Mouse (Mus musculus): ENCODE measurements around the gene Card10.

Card10 gene

DNA sequence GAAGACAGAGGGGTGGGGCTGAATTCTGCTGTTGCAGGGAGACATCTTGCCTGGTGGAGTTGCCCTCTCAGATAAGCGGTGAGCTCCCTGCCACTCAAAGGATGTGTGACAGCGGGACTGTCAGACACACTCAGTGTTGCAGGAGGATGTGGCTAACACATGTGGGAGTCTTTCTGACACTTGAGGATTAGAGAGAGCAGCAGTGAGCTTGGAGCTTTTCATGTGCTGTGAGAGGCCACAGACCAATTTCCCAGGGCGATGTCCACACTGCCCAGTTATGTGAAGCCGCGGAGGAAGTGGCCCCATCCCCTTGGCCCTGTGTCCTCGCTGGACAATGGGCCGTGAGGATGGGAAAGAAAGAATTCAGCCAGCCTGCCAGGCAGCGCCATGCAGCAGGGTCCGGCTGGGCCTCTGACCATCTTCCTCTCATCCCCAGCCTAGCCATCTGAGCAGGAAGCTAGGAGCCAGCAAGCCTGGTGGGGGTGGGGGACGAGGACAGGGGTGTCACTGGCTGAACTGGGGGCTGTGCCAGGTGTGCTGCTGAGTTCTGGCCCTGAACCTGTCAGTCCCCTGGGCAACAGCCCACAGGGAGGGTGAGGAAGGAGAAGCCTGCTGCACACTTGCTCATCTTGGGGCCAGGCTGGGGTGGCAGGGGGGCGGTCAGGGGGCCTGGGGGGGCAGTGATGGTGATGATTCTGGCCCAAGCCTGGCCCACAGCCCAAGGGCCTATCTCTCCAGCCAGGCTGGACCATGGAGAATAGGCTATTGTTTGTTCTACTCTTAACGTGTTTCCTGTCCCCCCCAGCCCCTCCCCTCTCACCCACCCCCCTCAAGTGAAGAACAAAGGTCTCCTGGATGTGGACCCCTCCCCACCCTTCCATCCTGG, 32.6 kb upstream of the Card10 start:
- in situ Hi-C loops (cut with MboI; ENCODE audit: low sequenced_read_pairs): no loop called here

DNA sequence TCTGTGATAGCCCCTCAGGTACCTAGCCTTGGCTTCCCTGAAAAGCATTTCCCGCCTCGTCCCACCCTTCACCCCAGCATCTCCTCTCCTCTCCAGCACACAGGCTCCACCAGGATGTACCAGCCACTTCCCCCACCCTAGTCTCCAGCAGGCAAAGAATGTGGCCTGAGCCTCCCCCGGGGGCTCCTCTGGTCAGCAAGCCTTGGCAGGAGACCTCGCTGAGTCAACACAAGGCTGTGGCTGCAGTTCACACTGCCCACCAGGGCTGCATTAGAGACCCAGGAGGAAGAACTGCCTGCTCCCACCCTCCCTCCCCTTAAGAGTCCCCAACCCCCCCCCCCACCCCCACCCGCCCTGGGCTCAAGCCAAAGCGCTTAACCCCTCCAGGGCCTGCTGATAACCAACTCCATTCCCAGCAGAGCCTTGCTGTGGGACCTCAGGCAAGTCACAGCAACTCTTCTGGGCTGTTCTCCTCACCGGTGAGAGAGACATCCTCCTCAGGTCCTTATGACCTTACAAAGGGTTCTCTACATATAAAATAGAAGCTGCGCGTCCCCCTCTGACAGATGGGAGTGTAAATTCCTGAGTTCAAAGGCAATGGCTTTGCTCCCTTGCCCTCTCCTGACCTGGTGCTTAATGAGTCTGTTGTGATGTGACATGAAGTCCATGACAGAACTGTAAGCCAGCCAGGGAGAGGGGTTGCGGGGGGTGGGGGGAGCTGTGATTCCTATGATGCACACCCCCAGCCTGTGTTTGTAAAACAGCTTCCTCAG, 31.6 kb upstream of the Card10 start:
- in situ Hi-C loops (cut with MboI; ENCODE audit: low sequenced_read_pairs): no loop called here

DNA sequence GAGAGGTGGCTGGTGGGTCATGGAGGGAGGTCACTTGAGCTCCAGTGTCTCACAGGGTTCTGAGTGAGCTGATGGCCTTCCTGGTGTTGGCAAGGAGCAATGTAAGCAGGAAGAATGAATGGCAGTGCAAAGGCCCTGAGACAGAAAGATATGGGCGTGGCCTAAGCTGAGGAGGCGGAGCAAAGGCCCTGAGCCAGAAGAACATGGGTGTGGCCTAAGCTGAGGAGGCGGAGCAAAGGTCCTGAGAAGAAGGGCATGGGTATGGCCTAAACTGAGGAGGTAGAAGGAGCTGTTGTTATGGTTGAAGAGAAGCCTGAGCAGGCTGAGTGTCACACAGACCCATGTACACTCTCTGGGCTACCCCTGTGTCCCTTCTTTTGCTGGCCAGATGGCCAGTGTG, 30.7 kb upstream of the Card10 start:
- in situ Hi-C loops (cut with MboI; ENCODE audit: low sequenced_read_pairs): no loop called here

GRCm38 (mm10) chr15:78832701-78833123, 29.9 kb upstream of the Card10 start:
- in situ Hi-C loops (cut with MboI; ENCODE audit: low sequenced_read_pairs): no loop called here

DNA sequence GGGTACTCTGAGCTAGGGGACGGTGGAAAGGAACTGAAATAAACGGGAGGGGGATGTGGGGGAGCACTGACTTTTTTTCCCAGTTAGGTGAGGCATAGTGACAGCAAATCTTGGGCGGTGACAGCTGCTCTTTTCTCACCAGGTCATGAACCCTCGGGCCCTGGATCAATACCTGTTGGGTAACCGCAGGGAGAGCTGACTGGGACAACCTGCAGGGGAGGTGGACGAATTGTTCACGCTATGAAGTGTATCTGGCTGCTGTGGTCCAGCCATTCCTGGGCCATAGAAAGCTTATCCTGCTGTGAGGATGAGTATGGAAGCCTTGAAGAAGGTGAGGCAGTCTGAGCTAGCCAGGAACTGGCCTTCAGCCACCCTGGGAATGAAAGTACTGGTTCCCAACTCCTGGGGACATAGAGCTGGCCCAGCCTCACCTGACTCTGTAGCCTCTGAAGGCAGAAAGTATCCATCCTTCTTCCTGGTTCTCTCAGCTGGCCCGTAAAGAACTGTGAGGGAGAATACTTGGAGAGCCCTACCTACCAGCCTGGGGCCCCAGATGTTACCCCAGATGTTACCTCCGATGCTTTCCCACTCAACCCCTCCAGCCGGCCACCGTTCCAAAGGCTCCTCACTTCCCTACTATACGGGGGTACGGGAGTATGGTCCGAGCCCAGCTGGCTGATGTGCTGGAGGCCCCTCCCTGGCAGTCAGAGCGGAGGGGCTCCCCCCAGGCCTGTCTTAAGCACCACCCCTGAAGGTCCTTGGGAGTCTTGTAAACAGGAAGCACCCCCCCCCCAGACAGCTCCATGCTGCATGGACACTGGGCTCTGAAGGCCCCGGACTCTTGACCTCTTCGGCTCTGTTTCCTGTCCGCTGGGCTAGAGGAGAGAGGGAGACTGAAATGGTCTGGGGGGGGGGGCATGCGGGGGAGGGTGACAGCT, 29.1 kb upstream of the Card10 start:
- in situ Hi-C loops (cut with MboI; ENCODE audit: low sequenced_read_pairs): no loop called here

- in situ Hi-C loops (cut with MboI; ENCODE audit: low sequenced_read_pairs): no loop called here
Observed at GRCm38 (mm10) chr15:78830742-78831719, 28.2 kb upstream of the Card10 start.

GRCm38 (mm10) chr15:78829636-78830035, 26.8 kb upstream of the Card10 start:
- in situ Hi-C loops (cut with MboI; ENCODE audit: low sequenced_read_pairs): no loop called here

- in situ Hi-C loops (cut with MboI; ENCODE audit: low sequenced_read_pairs): no loop called here
Observed at GRCm38 (mm10) chr15:78828315-78828714, 25.5 kb upstream of the Card10 start.

GRCm38 (mm10) chr15:78826213-78827204, 23.7 kb upstream of the Card10 start:
- in situ Hi-C loops (cut with MboI; ENCODE audit: low sequenced_read_pairs): no loop called here

DNA sequence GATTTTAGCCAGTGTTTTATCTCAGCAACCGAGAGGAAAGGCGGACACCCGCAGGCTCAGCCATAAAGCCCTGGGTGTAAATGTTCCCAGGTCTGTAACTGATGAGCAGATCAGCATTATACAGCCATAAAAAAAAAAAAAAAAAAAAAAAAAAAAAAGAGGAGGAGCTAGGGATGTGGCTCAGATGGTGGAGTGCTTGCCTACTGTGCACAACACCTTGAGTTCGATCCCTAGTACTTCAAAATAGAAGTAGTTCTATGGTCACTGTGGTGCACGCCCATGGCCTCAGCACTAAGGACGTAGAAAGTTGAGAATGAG, 13.2 kb upstream of the Card10 start:
- in situ Hi-C loops (cut with MboI; ENCODE audit: low sequenced_read_pairs): no loop called here

DNA sequence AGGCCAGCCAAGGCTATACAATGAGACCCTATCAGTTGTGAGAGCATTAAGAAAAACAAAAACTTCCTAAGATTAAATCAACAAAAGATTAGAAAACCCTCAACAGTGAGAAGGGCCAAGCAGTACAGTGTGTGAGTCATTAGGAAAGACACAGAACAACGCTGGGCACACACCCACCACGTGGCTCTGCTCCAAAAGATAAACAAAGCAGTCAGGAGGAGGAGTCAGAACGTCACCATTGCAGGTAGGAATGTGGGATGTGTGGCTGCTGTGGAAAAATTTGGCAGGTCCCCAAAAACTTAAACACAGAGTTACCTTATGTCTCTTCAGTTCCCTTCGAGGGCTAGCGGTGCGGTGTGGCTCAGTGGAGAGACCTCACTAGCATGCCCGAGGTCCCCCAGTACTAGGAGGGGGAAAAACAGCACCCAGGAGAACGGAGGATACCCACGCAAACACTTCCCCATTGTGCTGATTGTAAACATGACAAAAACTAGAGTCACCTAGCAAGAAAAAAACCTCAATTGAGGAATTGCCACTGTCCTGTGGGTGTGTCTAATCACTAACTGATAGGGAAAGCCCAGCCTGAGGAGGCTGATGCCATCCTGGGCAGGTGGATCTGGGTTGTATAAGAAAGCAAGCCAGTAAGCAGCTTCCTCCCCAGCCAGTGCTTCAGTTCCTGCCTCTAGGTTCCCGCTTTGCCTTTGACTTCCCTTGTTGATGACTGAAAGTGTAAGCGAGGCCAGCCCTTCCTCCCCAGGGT, 12.7 kb upstream of the Card10 start:
- in situ Hi-C loops (cut with MboI; ENCODE audit: low sequenced_read_pairs): no loop called here

DNA sequence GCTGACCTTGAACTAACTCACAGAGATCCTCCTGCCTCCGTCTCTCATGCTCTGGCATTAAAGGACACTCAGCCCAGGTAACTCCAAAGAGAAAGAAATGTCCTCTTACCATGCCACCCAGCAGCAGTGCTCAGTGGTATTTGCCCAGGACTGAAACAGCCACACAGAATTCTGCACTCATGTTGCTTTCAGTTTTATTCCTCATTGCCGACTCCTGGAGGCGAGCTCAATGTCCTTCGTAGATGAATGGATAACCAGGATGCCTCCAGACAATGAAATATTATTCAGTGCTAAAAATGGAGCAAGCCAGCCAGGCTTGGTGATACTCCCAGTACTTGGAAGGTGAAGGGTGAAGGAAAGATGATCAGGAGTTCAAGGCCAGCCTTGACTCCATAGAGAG, 10.8 kb upstream of the Card10 start:
- in situ Hi-C loops (cut with MboI; ENCODE audit: low sequenced_read_pairs): no loop called here

- in situ Hi-C loops (cut with MboI; ENCODE audit: low sequenced_read_pairs): no loop called here
Observed at GRCm38 (mm10) chr15:78810146-78810545, 7.3 kb upstream of the Card10 start.

DNA sequence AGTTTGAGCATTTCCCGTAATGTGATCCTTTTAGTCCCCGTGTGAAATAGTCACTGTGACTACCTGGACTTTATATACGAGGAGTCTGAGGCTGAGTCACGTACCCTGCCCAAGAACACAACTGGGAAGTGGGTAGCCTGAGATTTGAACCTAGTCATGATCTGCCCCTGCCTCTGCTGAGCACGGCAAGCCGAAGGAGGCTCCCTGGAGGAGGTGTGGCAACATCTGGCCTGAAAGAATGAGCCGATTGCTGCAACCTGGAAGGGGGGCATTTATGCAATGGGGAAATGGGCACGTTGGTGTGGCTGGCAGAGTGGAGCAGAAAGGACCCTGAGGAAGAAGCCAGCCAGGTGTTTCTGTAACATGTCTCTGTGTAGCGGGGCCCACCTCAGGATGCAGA, 6.9 kb upstream of the Card10 start:
- in situ Hi-C loops (cut with MboI; ENCODE audit: low sequenced_read_pairs): no loop called here

- in situ Hi-C loops (cut with MboI; ENCODE audit: low sequenced_read_pairs): no loop called here
Observed at GRCm38 (mm10) chr15:78808980-78809379, 6.1 kb upstream of the Card10 start.

DNA sequence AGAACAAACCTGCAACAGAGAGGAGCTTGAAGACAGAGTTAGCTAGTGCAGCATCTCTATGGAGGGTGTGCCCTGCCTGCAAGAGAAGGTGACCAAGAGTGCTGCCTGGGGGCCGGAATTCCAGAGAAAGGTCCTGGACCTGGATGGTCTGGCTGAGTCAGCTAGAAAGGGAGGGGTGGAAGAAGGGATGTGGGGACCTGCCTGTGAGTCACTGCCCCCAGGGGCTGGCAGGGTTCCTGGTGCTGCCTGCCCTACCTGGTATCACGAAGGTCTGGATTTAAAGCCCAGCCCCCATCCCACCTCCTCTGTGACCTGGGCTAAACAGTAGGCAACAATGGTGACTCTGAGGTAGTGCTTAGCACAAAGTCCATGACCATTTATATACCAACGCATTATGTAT, 4.3 kb upstream of the Card10 start:
- in situ Hi-C loops (cut with MboI; ENCODE audit: low sequenced_read_pairs): no loop called here

- in situ Hi-C loops (cut with MboI; ENCODE audit: low sequenced_read_pairs): no loop called here
Observed at GRCm38 (mm10) chr15:78806614-78807013, 3.8 kb upstream of the Card10 start.

DNA sequence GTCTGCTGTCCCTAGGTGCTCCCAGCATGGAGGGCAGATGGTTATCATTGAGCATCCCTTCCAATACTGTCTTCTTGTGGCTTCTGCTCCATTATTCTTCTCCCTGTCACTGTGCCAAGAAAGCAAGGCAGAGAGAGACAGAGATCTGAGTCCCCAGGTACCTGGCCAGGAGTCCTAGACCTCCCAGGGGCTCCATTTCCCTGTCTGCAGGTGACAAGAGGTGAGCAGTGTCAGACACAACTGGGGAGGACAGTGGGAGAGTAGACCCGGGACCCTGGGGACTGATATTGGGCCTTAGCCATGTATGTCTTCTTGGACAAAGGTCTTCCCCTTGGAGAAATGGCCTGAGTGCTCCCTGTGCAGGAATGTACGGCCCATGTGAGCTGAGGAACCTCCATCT, 2.5 kb upstream of the Card10 start:
- in situ Hi-C loops (cut with MboI; ENCODE audit: low sequenced_read_pairs): no loop called here

Data from CH12F3 (cell line).